Mouse (Mus musculus): ENCODE results near the gene Notch2. TPM values are rescaled to one million over a fixed set of nuclear protein-coding genes. Genes with fewer than 3 reads are reported as not detected.
A peak's percentile ranks its signal among the peaks of the same experiment; 100 is the strongest.

Notch2 gene
- total and polyA plus RNA-seq, 3 experiments = 3.3 to 11.3 (median 11.1) TPM

GRCm38 (mm10) chr3:98042301-98042700 lies 29.0 kb downstream of the Notch2 start:
- peaks cover 0 to 48% of the 10 kb centered on the region in 2 experiments; a peak in 2 of 4 replicates for H3K4me1 ChIP-seq (ENCODE audit: control insufficient read depth in 1 of 2, insufficient read depth in 2 of 2)
- in situ Hi-C loops (cut with MboI; ENCODE audit: low pct_ligation_motif_present, low pct_unique_long_range_greater_than_20kb, low sequenced_read_pairs) = no loop called here
- TF ChIP-seq CHD2 (IDR thresholded peaks at IDR 0.05; ENCODE audit: low read length) (no peak), POLR2A (IDR thresholded peaks at IDR 0.05; ENCODE audit: low read depth, low read length) (no peak), SMC3 (IDR thresholded peaks at IDR 0.05; ENCODE audit: low read depth, low read length) (no peak), MAFK (IDR thresholded peaks at IDR 0.05; ENCODE audit: insufficient replicate concordance, low read length) (no peak), PAX5 (IDR thresholded peaks at IDR 0.05; ENCODE audit: low read length) (no peak), MXI1 (IDR thresholded peaks at IDR 0.05; ENCODE audit: low read depth, low read length) (no peak), NRF1 (IDR thresholded peaks at IDR 0.05; ENCODE audit: low read depth, low read length) (no peak), UBTF (IDR thresholded peaks at IDR 0.05; ENCODE audit: low read depth, low read length) (no peak), TBP (conservative IDR thresholded peaks at IDR 0.05; ENCODE audit: low read depth, low read length) (no peak), ZC3H11A (IDR thresholded peaks at IDR 0.05; ENCODE audit: low read depth, low read length) (no peak), CTCF (conservative IDR thresholded peaks at IDR 0.05 in 1 of 2, IDR thresholded peaks at IDR 0.05 in 1 of 2; ENCODE audit: low read depth in 2 of 2, low read length in 2 of 2) (no peak), ETS1 (conservative IDR thresholded peaks at IDR 0.05; ENCODE audit: low read depth, low read length) (no peak), CHD1 (IDR thresholded peaks at IDR 0.05; ENCODE audit: low read depth, low read length) (no peak), MYC (IDR thresholded peaks at IDR 0.05; ENCODE audit: low read depth, low read length) (no peak), KAT2A (IDR thresholded peaks at IDR 0.05; ENCODE audit: insufficient replicate concordance, low read length) (no peak), MEF2A (IDR thresholded peaks at IDR 0.05; ENCODE audit: borderline replicate concordance, low read depth, low read length) (no peak)

GRCm38 (mm10) chr3:98042955-98043456 lies 29.7 kb downstream of the Notch2 start:
- peaks cover 6% of the 10 kb centered on the region for H3K9me3 ChIP-seq (replicated peaks; ENCODE audit: low read length)
- H3K79me2 ChIP-seq (replicated peaks; ENCODE audit: control insufficient read depth, extremely low read depth, insufficient read depth, poor library complexity, severe bottlenecking) = no peaks in the 10 kb centered on the region; the same call in none of the 2 replicates
- peaks cover 0 to 24% of the 10 kb centered on the region in 2 experiments for H3K36me3 ChIP-seq (replicated peaks in 1 of 2; ENCODE audit: control insufficient read depth in 1 of 2, insufficient read depth in 1 of 2, low read length in 1 of 2)
- H3K4me3 ChIP-seq (replicated peaks in 1 of 3; ENCODE audit: low read depth in 2 of 3, low read length in 2 of 3, poor library complexity in 1 of 3) = no peak overlapping the region
- peaks cover 0 to 56% of the 10 kb centered on the region in 2 experiments; a peak in 2 of 4 replicates for H3K4me1 ChIP-seq (ENCODE audit: control insufficient read depth in 1 of 2, insufficient read depth in 2 of 2)
- DNase-seq (ENCODE audit: extremely low read depth) = peak; percentile 63
- in situ Hi-C loops (cut with MboI; ENCODE audit: low pct_ligation_motif_present, low pct_unique_long_range_greater_than_20kb, low sequenced_read_pairs) (no loop called here), dilution Hi-C loops (cut with MboI; ENCODE audit: extremely low pct_ligation_motif_present, extremely low pct_unique_long_range_greater_than_20kb, low sequenced_read_pairs) (no loop called here)
- no peak for TF ChIP-seq ETS1 (conservative IDR thresholded peaks at IDR 0.05; ENCODE audit: low read depth, low read length)
- TF ChIP-seq MYC (IDR thresholded peaks at IDR 0.05; ENCODE audit: low read depth, low read length) = no peak
- no peak for TF ChIP-seq HCFC1 (IDR thresholded peaks at IDR 0.05; ENCODE audit: low read depth, low read length)
- no peak for TF ChIP-seq RCOR1 (conservative IDR thresholded peaks at IDR 0.05; ENCODE audit: low read depth, low read length)
- TF ChIP-seq BHLHE40 (IDR thresholded peaks at IDR 0.05; ENCODE audit: low read depth, low read length) = no peak
- no peak for TF ChIP-seq ZMIZ1 (IDR thresholded peaks at IDR 0.05; ENCODE audit: low read depth, low read length)
- no peak for TF ChIP-seq CHD2 (IDR thresholded peaks at IDR 0.05; ENCODE audit: low read length)
- no peak for TF ChIP-seq MAZ (IDR thresholded peaks at IDR 0.05; ENCODE audit: low read depth, low read length)
- TF ChIP-seq NRF1 (IDR thresholded peaks at IDR 0.05; ENCODE audit: low read depth, low read length) = no peak
- no peak for TF ChIP-seq JUN (IDR thresholded peaks at IDR 0.05; ENCODE audit: insufficient read depth, low read depth, low read length)
- TF ChIP-seq ZKSCAN1 (IDR thresholded peaks at IDR 0.05; ENCODE audit: borderline replicate concordance, low read depth, low read length) = no peak
- TF ChIP-seq E2F4 (IDR thresholded peaks at IDR 0.05; ENCODE audit: insufficient replicate concordance, low read depth, low read length) = no peak
- TF ChIP-seq USF2 (conservative IDR thresholded peaks at IDR 0.05; ENCODE audit: low read depth, low read length) = no peak
- no peak for TF ChIP-seq UBTF (IDR thresholded peaks at IDR 0.05; ENCODE audit: low read depth, low read length)
- TF ChIP-seq PAX5 (IDR thresholded peaks at IDR 0.05; ENCODE audit: low read length) = no peak
- no peak for TF ChIP-seq NELFE (IDR thresholded peaks at IDR 0.05; ENCODE audit: low read depth, low read length)
- no peak for TF ChIP-seq EP300 (IDR thresholded peaks at IDR 0.05; ENCODE audit: low read length)
- TF ChIP-seq RAD21 (IDR thresholded peaks at IDR 0.05; ENCODE audit: low read depth, low read length) = no peak
- TF ChIP-seq SIN3A (IDR thresholded peaks at IDR 0.05; ENCODE audit: low read length) = no peak
- no peak overlapping the region for H3K9ac ChIP-seq (ENCODE audit: insufficient read depth, low read depth)
- no peaks in the 10 kb centered on the region for H3K27me3 ChIP-seq (replicated peaks)
- H3K4me2 ChIP-seq (ENCODE audit: insufficient read depth, low read depth, poor library complexity, severe bottlenecking) = peak overlapping the region; percentile 8; the same call in 1 of the 2 replicates
- H3K27ac ChIP-seq (ENCODE audit: insufficient read depth, low read depth) = no peak overlapping the region

More at GRCm38 (mm10) chr3:98042301-98042700, 29.0 kb downstream of the Notch2 start:
- no peak overlapping the region for H3K4me2 ChIP-seq (ENCODE audit: insufficient read depth, low read depth, poor library complexity, severe bottlenecking)
- H3K9ac ChIP-seq (ENCODE audit: insufficient read depth, low read depth) = no peak overlapping the region
- H3K4me3 ChIP-seq (replicated peaks in 1 of 3; ENCODE audit: low read depth in 2 of 3, low read length in 2 of 3, poor library complexity in 1 of 3) = no peak overlapping the region
- peaks cover 6% of the 10 kb centered on the region for H3K9me3 ChIP-seq (replicated peaks; ENCODE audit: low read length)
- dilution Hi-C loops (cut with MboI; ENCODE audit: extremely low pct_ligation_motif_present, extremely low pct_unique_long_range_greater_than_20kb, low sequenced_read_pairs) = no loop called here
- no peaks in the 10 kb centered on the region; the same call in none of the 2 replicates for H3K79me2 ChIP-seq (replicated peaks; ENCODE audit: control insufficient read depth, extremely low read depth, insufficient read depth, poor library complexity, severe bottlenecking)
- H3K36me3 ChIP-seq (replicated peaks in 1 of 2; ENCODE audit: control insufficient read depth in 1 of 2, insufficient read depth in 1 of 2, low read length in 1 of 2) = peaks cover 0 to 28% of the 10 kb centered on the region in 2 experiments
- DNase-seq (ENCODE audit: extremely low read depth) = no peak
- H3K27ac ChIP-seq (ENCODE audit: insufficient read depth, low read depth) = no peak overlapping the region
- H3K27me3 ChIP-seq (replicated peaks) = no peaks in the 10 kb centered on the region

All from CH12.LX (cell line).